Mouse (Mus musculus): ENCODE data around the gene Gm49373.
"Not testable (repeated sequence)": the region's sequence is repeated elsewhere in the genome, so short reads cannot be mapped to it uniquely, and the experiment has no call there.

Gm49373 gene

DNA sequence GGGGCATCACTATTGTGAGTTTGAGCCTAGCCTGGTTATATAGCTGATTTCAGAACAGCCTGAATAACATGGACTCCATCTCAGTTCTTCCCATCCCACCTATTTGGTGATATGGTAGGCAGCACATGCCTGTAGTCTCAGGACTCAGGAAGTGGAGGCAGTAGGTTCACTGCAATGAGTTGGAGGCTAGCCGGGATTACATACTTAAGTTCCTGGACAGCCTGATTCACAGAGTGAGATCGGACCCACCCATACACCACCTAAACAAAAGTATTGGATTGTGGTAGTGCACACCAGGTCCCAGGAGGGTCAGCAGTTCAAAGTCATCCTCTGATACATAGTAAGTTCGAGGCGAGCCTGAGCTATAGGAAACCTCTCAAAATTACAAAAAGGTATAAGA, 255 bp downstream of the Gm49373 start:
- DNase-seq (ENCODE audit: low spot score in 2 of 2), result peak in 1 of 2 experiments; percentile 35

DNA sequence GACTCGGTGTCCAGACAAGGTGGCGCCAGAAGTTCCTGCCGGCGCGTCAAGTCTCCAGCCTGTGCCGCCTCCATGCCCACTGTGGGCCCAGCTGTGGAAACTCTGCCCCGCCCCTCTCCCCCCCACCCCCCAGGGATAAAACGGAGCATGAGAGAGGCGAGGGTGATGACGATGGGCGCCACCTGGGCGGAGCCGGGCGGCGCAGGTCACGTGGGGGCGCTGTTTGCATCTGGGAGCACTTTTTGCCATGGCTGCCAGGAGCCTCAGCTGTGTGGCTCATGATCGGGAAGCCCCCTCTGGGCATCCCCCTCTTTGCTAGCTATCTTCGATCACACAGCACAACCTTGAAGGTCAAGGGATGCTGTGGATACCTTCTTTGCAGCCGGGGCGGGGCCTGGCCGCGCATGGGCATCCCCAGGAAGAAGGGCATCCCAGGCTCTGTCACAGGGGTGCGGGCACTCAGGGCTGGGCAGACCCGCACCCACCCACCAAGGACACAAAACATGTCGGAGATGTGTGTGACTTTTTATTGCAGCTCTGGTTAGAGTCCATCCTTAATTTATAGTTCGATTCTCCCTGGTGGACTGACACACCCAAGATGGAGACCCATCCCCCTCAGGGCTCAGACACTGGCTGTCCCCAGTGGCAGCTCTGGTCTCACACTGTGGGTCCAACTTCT, 5.8 kb downstream of the Gm49373 start, which contains the start of gene Zglp1:
Gene Zglp1 (minus strand): TSS at position 88 of the 679 bp plus-strand sequence.
- no peak for DNase-seq (ENCODE audit: low spot score in 2 of 2)

DNA sequence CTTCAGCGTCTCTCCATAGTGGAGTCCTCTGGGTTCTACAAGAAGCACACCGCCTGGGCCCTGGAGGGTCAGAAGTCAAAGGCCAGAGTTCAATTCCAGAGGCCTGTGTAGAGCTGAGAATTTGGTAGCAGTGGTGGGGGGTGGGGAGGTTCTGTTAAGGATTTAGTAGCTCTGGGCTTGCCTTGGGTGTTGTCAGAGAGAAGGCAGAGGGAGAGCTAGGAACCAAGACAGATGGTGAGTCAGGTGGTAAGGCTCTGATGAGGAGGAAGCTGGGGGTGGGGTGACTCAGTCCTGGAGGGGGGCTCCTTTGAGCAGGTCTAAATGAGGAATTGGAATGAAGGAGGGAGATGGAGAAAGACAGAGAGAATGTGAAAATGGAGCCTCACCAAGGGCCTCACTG, 10.0 kb downstream of the Gm49373 start:
- DNase-seq (ENCODE audit: low spot score in 2 of 2), result peak; percentile 76 to 79

GRCm38 (mm10) chr9:21051578-21051977, 21.3 kb downstream of the Gm49373 start:
- DNase-seq (ENCODE audit: low spot score in 2 of 2), result no peak

GRCm38 (mm10) chr9:21045235-21045634, 27.7 kb downstream of the Gm49373 start:
- DNase-seq (ENCODE audit: low spot score in 2 of 2), result no peak

DNA sequence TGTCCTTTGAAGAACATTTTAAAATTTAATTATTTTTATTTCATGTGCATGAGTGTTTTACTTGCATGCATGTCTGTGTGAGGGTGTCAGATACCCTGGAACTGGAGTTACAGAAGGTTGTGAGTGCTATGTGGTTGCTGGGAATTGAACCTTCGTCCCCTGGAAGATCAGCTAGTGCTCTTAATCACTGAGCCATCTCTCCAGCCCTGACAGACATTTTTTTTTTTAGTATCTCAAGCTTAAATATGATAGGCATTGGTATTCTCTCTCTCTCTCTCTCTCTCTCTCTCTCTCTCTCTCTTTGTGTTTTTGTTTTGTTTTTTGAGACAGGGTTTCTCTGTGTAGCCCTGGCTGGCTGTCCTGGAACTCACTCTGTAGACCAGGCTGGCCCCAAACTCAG, 28.1 kb downstream of the Gm49373 start:
- DNase-seq (ENCODE audit: low spot score in 2 of 2), result not testable (repeated sequence)

GRCm38 (mm10) chr9:21043563-21043962, 29.3 kb downstream of the Gm49373 start:
- no peak for DNase-seq (ENCODE audit: low spot score in 2 of 2)

GRCm38 (mm10) chr9:21041308-21041707, 31.6 kb downstream of the Gm49373 start:
- peak; percentile 84 to 85 for DNase-seq (ENCODE audit: low spot score in 2 of 2)

GRCm38 (mm10) chr9:21039779-21040178, 33.1 kb downstream of the Gm49373 start:
- DNase-seq (ENCODE audit: low spot score in 2 of 2), result peak in 1 of 2 experiments; percentile 15

GRCm38 (mm10) chr9:21037481-21037891, 35.4 kb downstream of the Gm49373 start:
- peak in 1 of 2 experiments; percentile 21 for DNase-seq (ENCODE audit: low spot score in 2 of 2)

DNA sequence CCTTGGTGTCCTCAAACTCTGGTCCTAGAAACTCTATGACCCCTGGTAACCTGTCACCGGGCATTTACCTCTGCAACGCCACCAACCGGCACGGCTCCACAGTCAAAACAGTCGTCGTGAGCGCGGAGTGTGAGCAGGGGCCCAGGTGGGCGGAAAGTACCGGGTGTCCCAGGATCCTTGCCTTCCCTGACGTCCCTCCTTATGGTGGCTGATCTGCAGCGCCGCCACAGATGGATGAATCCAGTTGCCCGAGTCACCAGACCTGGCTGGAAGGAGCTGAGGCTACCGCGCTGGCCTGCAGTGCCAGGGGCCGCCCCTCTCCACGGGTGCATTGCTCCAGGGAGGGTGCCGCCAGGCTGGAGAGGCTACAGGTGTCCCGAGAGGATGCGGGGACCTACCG, 36.2 kb downstream of the Gm49373 start:
- peak in 1 of 2 experiments; percentile 20 for DNase-seq (ENCODE audit: low spot score in 2 of 2)

- peak in 1 of 2 experiments; percentile 22 for DNase-seq (ENCODE audit: low spot score in 2 of 2)
Observed at GRCm38 (mm10) chr9:21036161-21036560, 36.7 kb downstream of the Gm49373 start.

GRCm38 (mm10) chr9:21035586-21035985, 37.3 kb downstream of the Gm49373 start:
- DNase-seq (ENCODE audit: low spot score in 2 of 2), result peak; percentile 30 to 38

- DNase-seq (ENCODE audit: low spot score in 2 of 2), result peak in 1 of 2 experiments; percentile 16
Observed at GRCm38 (mm10) chr9:21034481-21035085, 38.3 kb downstream of the Gm49373 start.

- DNase-seq (ENCODE audit: low spot score in 2 of 2), result peak; percentile 73 to 78
Observed at GRCm38 (mm10) chr9:21033136-21033535, 39.8 kb downstream of the Gm49373 start.

DNA sequence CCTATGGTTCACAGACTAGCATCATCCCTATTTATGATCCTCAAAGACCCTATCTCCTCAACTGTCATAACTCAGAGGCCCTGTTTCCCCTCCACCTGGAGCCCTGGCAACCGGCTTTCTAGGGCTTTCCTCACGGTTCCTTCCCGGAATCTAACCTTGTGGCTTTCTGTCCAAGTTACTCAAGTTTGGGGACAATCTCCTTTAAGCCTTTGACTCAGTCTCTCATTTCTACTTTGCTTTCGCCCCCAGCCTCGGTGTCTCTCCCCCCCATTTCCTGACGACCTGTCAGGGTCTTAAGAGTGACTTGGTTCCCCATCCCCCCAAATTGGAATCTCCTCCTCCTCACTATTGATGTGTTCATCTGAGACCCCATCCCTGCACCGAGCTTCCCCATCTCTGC, 40.4 kb downstream of the Gm49373 start:
- peak in 1 of 2 experiments; percentile 10 for DNase-seq (ENCODE audit: low spot score in 2 of 2)

- DNase-seq (ENCODE audit: low spot score in 2 of 2), result peak; percentile 86 to 88
Observed at GRCm38 (mm10) chr9:21031896-21032351, 41.0 kb downstream of the Gm49373 start, which contains the start of gene Icam5. Gene Icam5 (plus strand): TSS chr9:21032073.

- DNase-seq (ENCODE audit: low spot score in 2 of 2), result peak; percentile 83 to 85
Observed at GRCm38 (mm10) chr9:21031251-21031895, 41.5 kb downstream of the Gm49373 start.

DNA sequence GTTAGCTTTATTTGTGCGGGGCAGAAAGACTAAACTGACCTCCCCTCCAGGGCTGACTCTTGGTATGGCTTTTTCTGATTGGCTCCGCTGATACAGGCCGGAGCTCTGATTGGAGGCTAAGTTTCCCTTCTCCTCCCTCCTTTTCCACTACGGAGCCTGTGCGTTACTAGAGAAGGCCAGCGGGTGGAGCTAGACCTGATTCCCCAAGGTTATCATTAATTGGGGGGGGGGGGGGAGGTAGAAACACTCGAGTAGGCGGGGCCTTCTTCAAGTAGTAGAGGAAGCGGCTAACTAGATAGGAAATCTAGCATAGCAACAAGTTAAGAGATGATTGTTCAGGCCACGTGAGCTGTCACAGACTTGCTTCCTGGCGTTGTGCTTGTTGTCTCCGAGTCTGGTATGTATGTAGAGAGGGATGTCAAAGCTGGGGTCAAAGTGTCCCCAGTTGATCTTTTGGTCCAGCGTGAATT, 42.1 kb downstream of the Gm49373 start:
- DNase-seq (ENCODE audit: low spot score in 2 of 2), result peak; percentile 84 to 85

- DNase-seq (ENCODE audit: low spot score in 2 of 2), result no peak
Observed at GRCm38 (mm10) chr9:21030055-21030600, 42.8 kb downstream of the Gm49373 start.

GRCm38 (mm10) chr9:21029291-21030054, 43.4 kb downstream of the Gm49373 start, which contains the start of gene Icam4:
Gene Icam4 (plus strand): TSS chr9:21029373.
- DNase-seq (ENCODE audit: low spot score in 2 of 2), result peak; percentile 75 to 80
